Mouse (Mus musculus) heart, postnatal 36 days (tissue): ENCODE data around the gene Pard3. TPM values are rescaled to one million over a fixed set of nuclear protein-coding genes. Genes with fewer than 3 reads are reported as not detected.

Experiments
- DNase-seq, 2 experiments: peaks; one replicate each; pipeline ENCODE4 v3.0.0; 2021 to 2022
- intact Hi-C: fragments of 180-260 bp; cut with DNase I; formaldehyde crosslinking; loops from one replicate; pipeline ENCODE4 v1.15.1; 2025
- total RNA-seq, 2 experiments: library from RNA; stranded (reverse); gene quantifications; 2 replicates each; pipeline ENCODE4 v1.2.3; 2021

Gene Pard3
- total RNA-seq, 2 experiments from 2014 or later, result 30.9 to 33.5 TPM

DNA sequence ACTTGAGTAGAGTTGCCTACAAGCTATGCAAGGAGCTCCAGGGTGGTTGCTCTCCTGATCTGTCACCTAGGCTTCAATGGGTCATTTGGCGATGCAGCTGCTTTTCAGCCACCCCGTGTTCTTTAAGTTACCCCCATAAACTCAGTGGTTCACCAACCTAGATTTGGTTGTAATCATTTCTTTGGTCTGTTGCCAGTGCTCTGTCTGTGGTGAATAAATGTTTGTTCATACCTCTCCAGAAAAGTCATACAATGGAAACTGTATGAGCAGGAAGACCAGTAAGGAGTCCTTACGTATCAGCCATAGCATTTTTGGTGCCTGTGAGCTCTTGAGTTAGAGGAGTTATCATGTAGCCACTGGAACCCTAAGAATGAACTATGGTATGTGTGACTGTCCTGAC is 17.6 kb downstream of the Pard3 start:
- intact Hi-C loops, result no loop called here
- no peak for DNase-seq

DNA sequence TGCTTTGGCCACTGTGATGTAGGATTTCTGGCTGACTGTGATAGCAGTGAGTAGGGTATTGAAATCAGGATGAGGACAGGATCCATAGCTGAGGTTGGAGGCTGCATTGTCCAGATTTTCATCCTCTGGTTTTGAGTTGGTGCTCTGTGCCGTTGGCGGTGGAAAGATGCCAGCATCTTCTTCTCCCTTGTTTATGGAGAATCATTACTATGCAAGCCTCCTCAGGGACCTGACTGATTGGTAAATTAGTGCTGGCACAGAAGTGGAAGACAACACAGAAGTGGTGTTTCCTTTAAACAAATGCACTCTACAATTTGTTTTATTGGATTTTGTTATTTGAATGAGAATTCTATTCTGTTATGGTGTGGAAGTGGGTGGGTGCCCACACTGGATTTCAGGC is 18.8 kb downstream of the Pard3 start:
- DNase-seq, result no peak
- intact Hi-C loops, result no loop called here

DNA sequence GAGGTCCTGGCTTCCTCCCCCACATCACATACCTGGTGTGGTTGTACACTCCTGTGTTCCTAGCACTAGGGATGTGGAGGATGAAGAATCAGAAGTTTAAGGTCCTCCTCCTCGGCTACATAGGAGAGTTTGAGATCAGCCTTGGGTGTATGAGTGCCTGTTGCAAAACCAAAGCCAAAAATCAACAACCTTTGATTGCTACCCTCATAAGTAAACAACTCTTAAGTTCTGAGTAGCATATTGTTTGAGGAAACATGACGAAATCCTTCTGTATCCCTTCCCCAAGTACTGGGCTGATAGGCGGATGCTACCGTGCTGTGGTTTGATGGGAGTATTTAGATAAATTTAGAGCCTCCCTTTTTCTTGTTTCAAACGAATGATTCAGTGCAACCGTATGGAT is 20.9 kb downstream of the Pard3 start:
- DNase-seq, result no peak
- intact Hi-C loops, result no loop called here

DNA sequence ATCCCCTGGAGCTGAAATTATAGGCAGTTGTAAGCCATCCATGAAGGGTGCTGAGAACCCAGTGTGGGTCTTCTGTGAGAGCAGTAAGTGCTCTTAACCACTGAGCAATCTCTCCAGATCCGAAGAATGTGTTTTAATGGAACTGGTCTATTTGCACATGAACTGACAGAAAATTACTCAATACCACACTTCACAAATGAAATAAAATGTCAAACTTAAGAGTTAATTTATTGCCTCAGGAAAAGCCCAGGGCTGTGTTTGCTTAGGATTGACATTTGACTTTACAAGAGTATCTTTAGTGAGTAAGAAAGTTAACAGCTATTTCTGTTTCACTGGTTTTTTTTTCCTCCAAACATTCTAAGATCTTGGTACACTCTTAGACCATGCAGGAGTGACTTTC is 23.7 kb downstream of the Pard3 start:
- intact Hi-C loops, result no loop called here
- no peak for DNase-seq

DNA sequence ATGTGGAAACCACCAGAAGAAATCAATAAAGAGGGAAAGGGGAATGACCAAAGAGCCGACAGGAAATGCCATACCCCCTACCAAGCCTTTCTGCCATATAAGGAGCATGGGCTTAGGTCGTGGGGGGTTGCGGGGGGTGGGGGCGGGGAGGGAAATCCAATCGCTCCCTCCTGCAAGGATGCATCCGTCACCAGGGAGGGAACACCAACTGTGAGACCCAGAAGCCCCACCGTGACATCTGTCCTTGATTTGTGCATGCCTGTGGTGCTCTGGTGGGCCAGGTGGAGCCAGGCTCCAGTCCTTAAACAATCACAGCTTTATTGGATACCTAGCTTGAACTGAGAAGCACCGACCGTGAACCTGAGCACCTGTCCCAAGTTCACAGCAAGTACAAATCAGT is 24.7 kb downstream of the Pard3 start:
- intact Hi-C loops, result no loop called here

DNA sequence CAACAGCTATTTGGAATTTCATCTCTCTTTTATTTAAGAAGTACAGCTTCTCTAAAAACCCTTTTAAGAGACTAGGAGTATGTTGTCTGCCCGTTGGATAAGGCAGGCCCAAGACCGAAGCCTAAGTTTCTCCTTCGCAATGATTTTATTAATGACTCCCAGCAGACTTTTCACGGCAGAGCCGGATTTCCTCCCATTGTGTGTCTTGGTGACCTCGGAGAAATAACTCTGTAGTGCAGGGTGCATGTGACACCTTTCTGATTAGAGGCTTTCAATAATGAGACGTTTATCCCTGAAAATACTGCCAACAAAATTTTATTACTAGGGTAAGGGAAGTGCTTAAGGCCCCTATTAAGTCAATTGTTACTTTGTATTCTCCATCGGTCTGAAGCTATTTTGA is 25.3 kb downstream of the Pard3 start:
- DNase-seq, result peak in 1 of 2 experiments; percentile 15
- intact Hi-C loops, result no loop called here

More for the DNA sequence above, 24.7 kb downstream of the Pard3 start:
- no peak for DNase-seq

DNA sequence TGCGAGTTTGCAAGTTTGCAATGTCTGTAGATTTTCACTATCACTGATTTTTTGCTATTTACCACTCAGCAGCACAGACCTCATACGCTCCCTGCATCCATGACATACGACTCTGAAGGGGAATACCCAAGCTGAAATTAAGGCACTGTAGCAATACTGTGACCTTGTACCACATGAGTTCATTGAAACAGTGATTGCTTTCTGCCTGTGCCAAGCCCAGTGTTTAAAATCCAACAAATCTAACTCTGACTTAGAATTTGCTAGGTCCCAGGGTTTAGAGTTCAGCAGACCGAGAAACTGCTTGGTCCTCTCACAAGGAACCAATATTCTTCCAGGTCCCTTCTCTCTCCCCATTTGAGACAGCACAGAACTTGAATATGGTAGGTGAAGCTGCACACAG is 26.7 kb downstream of the Pard3 start:
- DNase-seq, result no peak
- intact Hi-C loops, result no loop called here

DNA sequence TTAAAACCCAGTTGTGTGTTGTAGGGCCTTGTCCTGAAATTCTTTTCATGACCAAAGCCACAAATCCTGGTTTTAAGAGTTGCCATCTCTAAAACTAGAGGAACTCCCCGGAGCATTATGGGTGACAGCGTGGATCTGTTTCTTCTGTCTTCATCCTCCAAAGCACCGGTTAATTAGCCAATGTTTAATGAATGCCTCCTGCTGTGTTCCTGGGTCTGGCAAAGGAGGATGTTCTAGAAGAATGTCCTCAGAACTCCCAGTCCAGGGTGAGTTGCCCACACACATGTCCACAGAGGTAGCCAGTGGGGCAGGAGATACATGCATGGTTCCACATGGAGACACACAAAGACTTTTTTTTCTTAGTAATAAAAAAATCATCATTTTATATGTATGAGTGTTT is 28.2 kb downstream of the Pard3 start:
- intact Hi-C loops, result no loop called here
- no peak for DNase-seq

DNA sequence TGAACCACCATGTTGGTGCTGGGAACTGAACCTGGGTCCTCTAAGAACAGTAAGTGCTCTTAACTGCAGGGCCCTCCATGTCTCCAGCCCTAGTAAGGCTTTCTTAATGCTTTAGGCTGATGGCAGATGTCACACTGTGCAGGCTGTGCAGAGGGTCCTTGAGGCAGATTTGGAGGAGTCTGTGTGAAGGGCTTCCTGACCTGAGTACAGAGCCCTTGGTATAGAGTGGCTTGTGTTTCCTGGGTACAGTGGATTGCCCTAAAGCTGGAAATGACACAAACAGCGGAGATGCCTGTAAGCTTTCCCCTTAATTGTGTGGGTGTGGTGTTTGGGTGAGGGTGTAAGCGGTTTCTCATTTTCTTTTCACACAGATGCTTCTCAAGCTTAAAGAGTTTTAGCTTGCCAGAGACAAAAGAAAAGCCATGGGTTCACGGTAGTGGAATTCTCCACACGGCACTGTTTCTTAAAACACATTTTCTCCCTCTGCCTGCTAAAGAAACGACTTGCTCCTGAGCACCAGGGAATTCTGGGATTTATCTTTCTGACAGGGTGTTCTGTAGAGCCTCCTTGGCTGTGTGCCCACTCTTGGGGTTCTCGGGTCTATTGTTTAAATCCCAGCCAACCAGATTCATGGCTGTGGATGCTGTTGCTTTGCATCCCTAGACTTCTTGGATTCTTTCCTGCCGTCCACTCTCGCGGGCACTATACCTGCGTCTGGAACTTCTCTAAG is 28.9 kb downstream of the Pard3 start:
- intact Hi-C loops, result no loop called here
- no peak for DNase-seq

DNA sequence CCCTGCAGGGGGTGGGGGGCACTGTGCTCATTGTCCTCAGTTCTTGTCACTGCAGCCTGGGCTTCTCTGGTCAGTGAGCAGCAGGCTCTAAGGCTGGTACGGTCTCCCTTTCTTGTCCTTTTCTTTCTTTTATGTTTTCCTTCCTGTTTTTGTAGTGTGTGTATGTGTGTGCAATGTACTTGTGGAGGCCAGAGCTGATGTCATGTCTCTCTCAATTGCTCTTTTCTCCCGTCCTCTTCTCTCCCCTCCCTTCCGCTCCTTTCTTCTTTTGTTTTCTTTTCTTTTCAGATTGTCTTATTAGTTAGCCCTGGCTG is 29.4 kb downstream of the Pard3 start:
- DNase-seq, result no peak
- intact Hi-C loops, result no loop called here

DNA sequence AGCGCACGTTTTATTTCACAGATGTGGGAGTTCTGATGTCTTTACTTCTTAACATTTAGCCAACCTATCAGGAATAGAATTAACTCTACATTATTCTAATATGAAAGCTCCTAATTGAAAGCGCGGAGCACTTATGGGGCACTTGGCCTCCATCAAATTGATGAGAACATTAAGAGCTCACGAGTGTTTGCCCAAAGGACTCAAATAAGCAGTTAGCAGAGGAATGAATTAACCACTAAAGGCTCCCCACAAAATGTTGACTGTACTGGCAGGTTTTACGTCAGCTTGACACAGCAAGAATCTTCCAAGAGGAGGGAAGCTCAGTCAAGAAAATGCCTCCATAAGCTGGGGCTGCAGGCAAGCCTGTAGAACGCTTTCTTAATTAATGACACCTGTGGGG is 32.1 kb downstream of the Pard3 start:
- intact Hi-C loops, result no loop called here
- no peak for DNase-seq

DNA sequence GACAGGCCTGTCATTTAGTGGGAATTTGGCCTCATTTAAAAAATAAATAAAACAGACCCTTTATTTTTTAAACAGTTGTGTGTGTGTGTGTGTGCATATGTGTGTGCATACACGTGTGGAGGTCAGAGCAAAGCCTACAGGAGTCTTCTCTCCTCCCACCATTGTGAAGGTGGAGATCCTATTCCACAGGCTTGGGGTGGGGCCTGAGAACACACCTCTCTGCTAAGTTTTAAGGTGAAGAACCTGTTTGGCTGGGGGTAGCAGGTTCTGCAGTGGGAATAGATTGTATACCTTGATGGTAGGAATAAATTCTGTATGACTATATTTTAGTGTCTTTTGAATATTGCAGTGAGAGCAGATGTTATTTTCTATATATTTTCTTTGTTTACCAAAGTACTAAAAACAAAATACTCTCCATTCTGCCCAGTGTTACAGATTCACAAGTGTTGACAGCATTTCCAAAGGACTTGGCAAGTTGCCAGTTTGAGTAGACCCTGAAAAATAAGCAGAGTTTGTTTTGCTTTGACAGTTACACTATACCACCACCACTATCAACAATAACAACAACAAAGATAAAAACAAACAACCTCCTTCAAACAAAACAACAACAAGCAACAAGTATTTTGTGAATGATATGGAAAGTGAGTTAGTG is 35.9 kb downstream of the Pard3 start:
- DNase-seq, result no peak
- intact Hi-C loops, result no loop called here

DNA sequence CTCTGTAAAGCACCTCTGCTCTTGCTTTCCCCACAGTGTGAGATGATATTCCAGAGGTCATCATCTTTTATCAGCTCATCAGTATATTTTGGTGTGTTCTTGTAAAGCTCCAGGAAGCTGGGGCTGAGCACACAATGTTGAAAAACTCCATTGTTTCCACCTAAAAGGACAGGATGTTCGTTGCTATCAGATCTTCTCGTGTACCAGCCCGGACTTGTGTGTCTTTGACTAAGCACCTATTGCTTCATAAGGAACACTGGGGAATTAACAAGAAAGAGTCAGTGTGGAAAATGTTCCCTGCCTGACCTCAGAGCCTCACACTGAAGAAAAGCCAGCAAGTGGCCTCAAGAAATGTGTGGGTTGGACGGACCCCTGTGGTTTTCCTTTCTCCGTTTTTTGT is 39.6 kb downstream of the Pard3 start:
- no peak for DNase-seq
- intact Hi-C loops, result no loop called here

DNA sequence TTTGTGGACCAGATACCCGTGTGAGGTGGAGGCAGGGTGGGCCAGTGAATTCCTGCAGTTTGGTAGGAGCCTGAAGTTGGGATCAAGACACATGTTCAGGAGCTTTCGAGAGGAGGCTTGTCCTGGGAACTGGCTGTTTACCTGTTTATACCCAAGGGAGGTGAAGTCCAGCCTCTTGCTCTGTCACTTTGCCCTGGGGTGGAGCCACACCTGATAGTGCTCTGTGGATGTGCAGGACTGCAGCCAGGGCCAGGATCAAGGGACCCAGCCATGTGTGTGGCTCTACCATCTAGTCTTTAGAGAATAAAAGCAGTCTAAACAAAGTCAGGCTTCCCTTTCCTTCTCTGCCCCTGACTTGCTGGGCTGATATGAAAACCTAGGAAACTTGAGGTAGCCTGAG is 40.9 kb downstream of the Pard3 start:
- no peak for DNase-seq
- intact Hi-C loops, result no loop called here

DNA sequence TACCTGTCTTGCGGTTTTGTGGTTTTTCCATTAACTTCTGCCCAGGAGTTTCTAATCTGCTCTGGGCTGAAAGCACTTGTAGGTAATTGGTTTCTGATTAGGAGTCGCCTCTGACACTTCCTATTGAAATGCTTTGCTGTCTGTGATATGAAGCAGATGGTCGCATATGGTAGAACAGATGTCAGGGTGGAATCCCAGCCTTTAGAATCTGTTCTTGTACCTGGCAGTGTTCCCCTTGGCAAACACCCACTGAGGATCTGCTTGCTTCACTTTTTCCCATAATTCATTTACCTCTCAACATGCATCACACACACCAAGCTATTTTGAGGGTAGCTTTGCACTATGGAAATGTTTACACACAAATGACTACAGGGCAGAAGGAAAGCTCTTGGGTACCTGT is 44.2 kb downstream of the Pard3 start:
- intact Hi-C loops, result no loop called here
- DNase-seq, result peak in 1 of 2 experiments; percentile 39

DNA sequence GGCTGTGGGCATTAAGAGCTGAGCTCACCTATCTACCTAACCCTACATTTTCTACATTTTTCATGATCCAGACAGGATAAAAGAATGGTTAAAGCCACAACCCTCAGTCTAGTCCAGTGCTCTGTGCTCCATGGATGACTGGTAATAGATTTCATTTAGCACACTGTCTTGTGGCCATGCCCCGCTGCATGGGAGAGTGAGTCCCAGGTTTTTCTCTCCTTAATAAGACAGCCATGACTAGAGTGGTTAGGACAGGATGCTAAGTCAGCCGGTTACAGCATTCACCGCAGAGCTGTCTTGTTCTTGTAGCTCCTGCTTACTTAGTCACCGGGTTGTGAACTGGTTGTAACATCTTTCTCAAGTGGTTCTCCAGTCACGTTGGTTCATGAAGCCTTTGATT is 49.5 kb downstream of the Pard3 start:
- intact Hi-C loops, result no loop called here
- DNase-seq, result no peak

DNA sequence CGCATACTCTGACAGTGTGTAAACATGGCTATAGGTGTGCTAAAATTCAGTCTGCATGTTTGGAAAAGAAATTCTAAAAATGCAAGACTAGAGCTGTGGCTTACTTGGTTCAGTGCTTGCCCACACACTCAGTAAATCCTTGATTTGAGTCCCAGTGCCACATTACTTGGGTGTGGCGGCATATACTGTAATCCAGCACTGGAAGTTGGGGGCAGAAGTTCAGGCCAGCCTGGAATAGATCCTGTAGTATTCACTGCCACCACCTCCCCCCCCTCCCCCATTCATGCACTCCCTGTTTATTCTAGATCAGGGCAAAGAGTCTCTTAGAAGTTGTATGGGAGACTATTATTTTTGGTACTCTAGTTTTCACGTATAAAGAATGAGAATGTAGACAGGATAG is 52.1 kb downstream of the Pard3 start:
- no peak for DNase-seq
- intact Hi-C loops, result no loop called here

DNA sequence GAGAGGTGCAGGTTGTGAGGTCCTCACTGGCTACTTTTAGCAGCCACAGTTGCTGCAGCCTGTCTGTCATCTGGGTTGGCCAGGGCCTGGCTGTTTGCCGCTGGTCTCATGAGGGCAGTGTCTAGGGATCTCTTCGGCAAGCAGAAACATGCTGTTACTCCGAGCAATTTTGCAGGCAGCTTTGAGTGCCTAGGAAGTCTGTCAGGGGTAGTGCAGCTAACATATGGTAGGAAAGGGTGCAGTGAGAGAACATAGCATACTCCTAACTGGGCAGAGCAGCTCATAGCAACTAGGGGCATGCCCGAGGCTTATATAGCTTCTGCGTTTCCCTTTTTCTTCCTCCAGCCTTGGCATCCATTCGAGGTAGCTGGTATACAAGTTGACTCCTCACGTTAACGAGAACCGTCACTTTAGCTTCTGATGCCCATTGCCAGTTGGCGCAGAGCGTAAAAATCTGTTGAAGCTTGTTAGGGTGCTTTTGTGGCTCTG is 54.7 kb downstream of the Pard3 start:
- peak; percentile 41 to 42 for DNase-seq
- intact Hi-C loops, result no loop called here

DNA sequence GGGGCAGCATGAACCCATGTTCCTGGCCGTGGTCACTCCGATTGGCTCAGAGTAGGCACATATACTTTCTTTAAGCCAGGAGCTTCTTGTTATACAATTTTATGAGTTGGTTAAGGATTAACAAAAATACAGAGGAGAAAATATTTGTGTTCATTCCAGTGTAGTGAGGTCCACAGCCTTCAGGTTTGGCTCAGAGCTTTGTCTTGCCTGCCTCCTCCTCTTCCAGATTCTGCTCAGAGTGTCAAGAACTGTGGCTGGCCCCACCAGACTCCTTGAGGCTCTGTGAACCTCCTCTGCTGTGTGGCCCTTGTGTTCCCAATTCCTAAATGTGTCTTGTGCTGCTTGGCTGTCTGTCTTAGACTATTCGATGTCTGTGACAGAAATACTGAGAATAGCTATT is 59.7 kb downstream of the Pard3 start:
- no peak for DNase-seq
- intact Hi-C loops, result no loop called here

DNA sequence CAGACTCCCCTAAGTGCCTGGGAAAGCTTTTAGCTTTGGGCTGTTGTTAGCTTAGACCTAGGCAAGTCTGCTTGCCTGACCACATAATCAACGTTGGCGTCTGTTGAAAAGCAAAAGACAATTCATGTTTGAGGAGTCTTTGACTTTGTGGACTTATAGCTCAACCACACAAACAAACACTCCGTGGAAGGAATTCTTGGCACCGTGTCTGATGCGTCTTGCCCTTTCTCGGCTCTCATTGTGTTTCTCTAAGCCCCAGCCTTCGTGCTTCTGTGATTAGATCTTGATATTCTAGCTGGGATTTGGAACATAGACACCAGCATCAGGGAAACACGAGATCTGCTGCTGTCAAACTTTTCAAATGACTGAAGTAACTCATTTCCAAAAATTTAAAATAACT is 61.1 kb downstream of the Pard3 start:
- intact Hi-C loops, result no loop called here
- no peak for DNase-seq

DNA sequence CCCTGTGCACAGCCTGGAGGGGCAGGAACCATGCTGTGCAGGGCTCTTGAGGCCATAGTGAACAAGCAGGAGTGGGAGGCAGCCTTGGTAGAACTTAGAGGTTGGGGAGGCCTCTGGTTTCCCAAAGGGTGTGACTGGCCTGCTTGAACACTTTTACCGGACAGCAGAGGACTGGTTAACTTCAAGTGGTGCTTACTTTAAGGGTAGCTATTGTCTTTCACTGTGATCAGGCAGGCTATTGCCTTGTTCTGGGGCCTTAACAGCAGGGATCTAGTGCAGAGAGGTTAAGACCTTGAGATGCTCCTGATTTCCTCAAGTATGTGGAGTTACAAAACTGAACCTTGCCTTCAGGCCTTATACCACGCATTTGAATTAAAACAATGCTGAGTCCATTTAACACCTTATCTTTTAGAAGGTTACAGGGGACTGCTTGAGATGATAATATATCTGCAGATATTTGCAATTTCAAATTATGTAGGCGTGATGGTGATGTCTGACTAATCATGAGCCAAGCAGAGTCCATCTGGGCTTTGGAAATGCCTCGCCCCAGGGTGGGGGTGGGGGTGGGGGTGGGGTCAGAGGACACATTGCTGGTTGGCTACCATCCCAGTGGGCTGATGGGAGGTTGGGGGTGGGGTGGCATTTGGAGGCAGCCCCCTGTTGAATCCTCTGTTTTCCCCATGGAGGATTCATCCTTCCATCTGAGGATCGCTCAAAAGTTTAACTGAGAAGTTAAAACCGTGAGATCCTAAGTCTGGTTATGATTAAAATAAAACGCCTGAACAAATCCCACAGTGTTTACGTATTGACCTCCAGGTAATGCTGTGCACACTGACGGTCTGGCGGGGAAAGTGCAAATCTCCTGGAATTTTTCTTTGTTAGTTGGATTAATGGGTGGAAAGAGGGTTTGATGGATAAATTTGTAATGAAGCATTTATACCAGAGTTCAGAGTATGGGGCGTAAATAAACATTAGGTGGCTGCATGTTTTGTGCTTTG is 62.3 kb downstream of the Pard3 start:
- intact Hi-C loops, result no loop called here
- DNase-seq, result no peak
